Mouse (Mus musculus) brain, adult 2 months (tissue): Measurements from ENCODE around the gene Qtrt2.
A peak's percentile ranks its signal among the peaks of the same experiment; 100 is the strongest.

ENCODE experiments used
- DNase-seq: peaks from one replicate; pipeline ENCODE4 v3.0.0; 2011; ENCODE audit warnings: low read depth, low spot score

Qtrt2 gene

DNA sequence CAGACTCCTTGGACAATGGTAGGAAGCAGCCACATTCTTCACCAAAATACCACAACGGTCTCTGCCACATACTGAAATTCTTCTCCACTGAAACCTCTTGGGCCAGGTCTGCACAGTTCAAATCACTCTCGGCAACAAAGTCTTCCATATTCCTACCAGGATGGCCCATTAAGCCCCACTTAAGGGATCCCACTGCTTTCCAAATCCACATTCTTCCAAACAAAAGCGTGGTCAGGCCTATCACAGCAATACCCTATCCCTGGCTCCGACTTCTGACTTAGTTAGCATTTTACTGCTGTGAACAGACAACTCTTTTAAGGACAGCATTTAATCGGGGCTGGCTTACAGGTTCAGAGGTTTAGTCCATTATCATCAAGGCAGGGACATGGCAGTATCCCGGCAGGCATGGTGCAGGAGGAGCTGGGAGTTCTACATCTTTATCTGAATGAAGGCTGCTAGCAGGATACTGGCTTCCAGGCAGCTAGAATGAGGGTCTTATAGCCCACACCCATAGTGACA, at the start of gene Qtrt2:
Gene Qtrt2, minus strand, starts transcription at position 469 of the 519 bp plus-strand sequence.
- no peak for DNase-seq

DNA sequence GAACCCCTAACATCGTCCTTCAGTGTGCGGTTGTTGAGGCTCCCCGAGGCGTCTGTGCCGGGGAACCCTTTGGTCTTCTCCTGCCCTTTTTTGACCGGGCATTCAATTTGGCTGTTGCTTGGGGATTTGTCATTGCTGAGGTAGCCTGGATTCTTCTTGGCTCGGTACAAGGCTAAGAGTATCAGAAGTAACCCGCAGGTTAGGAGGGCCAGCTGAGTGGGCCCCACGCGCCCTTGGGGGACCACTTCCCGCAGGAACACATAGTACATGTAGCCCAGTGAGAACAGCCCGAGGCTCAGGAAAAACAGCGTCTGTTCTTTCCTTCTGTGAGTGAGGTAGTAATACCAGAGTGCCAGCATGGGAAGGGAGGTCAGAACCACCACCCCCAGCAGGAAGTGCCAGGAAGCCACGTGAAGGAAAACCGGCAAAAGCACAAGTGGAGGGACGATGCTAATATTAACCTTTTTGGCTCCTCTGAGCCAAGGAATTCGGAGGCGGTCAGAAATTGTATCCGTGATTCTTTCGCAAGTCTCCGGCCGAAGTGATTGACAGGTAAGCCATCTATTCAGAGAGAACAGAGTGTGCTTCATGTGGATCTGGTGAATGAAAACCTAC, 47.1 kb upstream of the Qtrt2 start:
- no peak for DNase-seq

DNA sequence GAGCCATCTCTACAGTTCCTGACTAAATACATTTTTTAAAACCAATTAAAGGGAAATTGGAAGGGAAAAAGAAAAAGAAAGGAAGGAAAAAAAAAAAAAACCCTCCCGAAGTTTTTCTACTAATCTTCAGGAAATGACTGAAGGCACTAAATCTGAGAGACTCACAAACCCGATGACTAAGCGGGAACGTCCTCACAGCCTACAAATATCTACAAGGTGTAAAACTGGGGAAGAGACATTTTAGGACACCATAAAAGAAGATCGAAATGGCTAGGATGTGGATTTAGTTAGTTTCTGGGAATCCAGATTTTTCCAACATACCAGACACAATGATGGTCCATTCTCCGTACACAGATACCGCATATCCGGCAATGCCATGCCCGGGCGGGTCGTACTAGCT, 46.5 kb upstream of the Qtrt2 start:
- DNase-seq = peak; percentile 63

DNA sequence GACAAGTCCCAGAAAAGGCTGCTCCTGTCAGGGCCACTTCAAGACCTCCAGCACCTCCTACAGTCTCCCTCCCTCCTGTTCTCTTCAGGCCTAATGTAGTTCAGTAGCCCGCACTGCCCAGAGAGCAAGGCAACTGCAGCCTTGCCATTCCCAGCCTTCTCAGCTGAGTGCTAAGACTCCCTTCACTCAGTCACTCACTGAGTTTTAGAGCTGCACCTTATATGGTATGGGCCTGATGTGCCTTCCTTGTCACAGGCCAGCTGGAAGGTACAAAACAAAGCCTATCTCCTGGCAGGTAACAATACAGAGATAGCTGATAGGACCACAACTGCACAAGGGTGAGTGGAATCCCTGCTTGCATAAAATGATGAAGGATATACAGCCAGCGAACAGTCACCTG, 45.8 kb upstream of the Qtrt2 start:
- DNase-seq = no peak

DNA sequence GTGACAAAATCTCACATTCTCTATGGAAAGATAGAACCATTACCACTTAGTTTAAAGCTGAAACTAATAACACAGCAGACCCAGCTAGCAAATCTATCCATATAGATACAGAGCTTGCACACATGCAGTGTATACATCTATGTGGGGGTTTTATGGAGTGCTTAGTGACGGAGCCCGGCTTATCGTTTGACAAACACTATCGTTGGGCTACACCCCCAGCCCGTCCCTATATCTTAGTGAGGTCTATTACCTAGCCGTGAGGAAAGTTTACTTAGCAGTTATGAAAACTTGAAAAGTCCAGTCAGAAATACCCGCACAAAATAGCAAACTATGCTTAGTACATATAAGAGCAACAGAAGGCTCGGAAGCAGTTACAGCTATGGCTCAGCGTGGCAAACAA, 45.1 kb upstream of the Qtrt2 start:
- no peak for DNase-seq

DNA sequence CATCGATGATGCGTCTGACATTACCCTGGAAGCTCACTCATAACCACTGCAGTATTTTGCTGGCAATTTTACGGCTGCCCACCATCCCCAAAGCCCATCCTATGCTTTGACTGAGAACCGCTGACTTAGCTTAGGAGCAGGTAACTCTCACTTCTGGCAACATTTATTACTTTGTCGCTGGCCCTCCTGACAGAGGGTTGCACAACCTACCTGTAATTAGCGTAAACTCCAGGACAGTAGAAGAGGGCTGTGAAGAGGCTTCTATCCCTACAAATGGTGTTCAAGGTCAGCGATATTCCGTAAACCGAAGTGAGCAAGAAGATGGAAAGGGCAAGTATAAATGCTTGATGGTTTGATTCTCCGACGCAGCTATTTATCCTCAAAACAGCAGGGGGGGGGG, 44.6 kb upstream of the Qtrt2 start:
- no peak for DNase-seq

DNA sequence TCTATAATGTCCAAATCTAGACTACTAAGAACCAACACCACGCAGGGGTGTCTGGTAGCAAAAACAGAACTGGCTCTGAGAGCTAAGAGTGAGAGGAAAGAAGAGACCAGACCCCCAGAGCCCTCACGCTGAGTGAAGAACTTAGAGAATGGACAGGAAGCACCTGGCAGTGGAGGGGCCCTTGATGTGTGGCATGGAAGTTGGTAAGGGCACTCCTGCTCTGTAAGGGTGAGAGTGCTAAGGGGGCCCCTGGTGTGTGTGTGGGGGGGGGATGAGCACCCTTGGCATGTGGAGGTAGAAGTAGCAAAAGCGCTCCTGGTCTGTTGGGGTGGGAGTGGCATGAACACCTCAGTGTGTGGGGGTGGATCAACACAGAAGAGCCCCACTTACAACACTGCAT, 43.8 kb upstream of the Qtrt2 start:
- no peak for DNase-seq

DNA sequence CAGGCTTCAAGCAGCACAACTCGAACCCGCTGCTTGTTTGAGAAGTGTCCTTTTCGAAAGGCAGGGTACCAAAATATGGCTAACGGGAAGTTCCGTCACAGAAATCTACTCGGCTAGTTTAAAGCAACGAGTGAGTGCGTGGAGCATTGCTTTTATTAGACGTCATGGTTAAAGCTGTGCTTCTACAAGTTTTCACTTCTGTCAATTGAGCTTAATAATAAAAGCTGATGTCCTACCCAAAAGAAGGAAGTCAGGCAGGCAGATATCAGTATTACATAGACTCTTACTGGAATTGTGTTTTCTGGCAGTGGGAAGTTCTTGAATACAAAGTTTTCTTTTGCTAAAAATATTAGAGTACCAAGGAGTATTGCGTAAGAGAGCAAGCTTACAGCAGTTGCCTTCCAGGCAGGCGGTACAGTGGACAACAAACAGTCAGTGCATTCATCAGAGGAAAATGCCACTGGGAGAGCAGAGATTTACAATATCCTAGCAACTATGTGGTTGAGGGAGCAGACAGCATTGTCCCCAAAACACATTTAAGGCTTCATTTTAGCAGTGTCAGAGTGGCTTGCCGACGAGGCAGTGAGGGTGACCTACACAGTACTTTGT, 39.3 kb upstream of the Qtrt2 start:
- no peak for DNase-seq

DNA sequence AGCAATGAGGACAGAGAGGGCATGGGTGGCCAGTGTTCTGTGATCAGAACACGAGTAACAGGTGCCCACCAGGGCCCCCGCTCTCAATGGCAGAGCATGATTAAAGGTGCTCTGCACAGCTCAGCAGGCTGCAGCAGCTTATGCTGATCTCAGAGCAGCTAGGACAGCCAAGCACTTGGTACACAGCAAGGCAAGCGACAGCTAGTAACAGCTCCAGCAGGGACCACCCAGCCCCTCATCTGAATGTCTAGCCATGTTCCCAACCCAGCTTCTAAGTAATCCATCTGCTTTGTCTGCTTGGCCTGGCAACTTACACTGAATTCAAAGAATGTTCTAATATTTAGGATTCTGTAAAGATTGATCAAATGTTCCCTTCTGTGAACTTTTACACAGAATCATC, 37.2 kb upstream of the Qtrt2 start:
- no peak for DNase-seq

DNA sequence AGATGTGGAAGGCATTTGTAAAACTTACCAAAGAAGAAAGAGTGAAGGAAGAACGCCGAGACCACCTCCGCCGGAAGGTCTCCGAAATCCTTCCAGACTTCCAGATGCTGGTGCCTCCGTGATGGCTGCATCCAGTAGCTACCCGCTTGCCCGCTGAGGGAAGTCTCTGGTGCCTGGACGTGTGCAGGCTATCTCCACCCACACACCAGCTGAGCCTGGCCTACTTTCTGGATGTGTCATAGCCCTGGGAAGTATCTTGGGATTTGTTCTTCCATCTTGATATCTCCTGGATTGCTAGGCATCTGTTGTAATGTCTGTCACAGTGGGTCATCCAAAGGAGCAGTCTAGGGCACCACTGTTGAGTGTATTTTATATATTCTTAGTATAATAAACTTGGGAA, 36.7 kb upstream of the Qtrt2 start:
- peak; percentile 77 for DNase-seq

DNA sequence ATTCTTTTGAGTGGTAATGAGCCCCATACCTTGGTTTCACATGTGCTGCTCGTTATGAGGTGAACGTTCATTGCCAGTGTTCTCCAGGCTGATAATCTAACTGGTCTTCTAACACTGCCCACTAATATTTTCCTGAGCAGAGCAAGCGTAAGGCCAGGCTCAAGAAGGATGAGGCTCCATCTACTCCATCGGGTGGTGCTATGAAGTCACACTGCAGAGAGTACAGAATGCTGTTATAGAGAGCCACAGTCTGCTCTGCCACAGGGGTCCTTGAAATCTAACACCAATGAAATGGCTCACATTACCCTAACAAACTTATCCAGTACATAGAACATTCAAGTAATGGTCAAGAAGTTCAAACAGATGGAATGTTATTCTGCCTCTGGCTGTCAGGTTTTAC, 31.4 kb upstream of the Qtrt2 start:
- DNase-seq = no peak

DNA sequence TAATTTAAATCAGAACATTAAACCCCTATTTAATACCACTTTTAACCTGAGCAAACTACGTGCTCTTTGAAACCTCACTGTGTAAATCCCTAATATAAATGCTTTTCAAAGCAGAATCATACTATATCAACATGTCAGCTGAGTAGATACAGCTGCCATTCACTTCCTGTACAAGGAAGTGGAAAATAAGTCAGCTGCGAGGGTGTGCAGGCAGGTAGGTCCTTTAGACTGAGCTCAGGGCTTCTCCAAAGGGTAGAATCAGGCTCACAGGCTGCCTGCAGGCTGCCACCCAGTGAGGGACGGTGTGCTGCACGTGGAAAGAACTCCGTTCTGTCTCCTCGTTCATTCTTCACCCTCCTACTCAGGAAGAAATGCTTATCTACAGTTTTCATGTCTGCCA, 28.3 kb upstream of the Qtrt2 start:
- no peak for DNase-seq

DNA sequence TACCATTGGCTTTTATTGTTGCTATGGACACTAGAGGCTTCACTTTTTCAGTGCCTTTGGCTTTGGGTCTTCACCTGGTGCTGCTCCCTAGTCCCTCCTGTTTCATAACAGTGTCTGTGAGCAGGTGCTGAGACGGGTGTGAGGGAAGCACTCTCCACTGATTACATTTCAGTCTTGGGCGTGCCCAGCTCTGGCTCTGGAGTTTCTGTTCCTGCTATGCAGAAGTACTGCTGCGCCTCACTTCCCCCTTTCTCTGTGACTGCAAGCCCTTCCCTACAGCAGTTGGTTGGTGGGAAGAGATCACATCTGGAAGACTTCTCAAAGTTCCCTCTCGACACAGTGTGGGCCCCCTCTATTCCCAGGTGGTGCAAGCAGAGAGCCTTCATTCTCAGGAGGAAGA, 25.0 kb upstream of the Qtrt2 start:
- DNase-seq = no peak

DNA sequence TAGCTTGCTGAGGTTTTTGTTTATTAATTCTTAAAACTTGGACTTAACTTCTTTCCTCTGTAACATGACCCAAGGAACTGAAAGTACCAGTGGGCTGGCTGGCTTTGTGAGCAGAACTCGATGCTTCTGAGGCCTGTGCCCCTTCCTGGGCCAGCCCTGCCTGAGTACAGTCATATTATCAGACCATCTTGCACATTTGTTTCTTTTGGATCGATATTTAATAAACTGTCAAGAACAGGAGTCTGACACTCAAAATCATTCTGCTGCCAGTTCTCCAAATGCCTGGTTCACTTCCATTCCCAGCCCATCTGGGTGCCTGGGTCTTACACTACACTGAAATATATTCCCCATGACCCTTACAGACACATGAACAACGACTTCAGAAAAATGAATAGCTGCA, 19.3 kb upstream of the Qtrt2 start:
- DNase-seq = no peak

DNA sequence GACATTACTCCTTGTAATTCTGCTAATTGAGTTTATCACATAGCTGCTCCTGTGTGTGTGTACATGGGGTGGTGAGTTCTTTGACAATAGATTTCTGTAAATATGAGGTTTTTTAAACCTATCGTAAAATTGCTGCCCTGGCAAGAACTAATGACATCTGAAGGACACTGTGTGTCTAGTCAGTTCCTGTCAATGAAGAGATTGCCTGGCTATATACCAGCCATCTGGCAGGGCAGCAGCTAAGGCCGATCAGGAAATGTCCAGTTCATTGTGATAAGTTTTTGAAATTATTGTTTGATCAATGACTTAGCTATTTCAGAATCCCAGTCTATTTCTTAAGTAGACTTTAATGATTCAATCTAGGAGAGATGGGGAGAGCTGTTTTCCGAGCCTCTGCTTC, 18.7 kb upstream of the Qtrt2 start:
- no peak for DNase-seq

DNA sequence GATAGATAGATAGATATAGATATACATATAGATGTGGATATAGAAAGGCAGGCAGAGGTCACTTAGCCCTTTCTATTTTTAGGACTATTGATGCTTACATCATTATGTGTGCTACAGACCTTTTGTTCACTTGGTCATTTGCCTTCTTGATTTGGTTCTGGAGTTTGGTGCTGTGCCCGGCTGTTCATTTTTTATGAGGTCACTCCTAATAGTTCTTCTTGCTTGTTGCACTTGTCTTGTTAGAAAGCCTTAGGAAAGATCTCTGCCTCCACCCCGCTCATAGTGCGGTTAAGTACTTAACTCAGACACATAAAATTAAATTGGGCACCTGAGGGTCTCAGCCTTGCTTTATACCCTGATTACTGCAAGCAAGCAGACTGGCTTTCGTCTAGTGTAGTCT, 14.2 kb upstream of the Qtrt2 start:
- no peak for DNase-seq

DNA sequence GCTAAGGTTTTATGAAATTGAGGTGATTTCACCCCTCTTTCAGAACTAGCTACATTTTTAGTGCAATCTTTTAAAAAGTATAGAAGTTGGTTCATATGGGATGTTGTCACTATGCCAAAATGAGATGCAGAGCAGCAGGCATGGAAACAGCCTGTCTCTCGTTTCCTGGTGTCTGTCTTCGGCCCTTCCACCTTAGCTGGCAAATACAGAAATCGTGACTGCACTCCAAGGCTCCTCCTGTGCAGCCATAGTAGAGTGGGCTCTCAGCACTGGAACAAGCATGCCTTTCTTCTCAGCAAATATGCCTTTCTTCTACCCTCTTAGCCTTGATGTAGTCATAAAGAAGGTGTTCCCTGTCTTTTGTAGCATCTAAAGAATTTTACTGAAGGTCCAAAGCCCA, 9.3 kb upstream of the Qtrt2 start:
- DNase-seq = peak; percentile 60

DNA sequence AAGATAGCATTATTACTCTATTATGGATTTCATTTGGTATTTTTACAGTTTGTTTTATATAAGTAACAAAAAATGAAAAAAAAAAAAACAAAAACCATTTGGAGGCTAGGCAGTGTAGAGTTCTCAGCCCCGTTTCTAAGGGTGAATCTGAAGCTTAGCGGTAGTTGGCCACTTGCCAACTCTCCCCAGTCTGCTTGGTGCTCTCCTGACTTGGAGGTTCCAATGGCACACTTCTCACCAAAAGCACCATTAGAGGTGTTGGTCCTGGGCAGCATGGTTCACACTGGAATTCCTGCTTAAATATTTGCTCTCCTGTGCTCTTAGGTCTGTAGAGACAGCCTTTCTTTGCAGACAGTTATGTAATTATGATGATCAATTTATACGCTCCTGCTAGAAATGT, 8.8 kb upstream of the Qtrt2 start:
- DNase-seq = peak; percentile 54

DNA sequence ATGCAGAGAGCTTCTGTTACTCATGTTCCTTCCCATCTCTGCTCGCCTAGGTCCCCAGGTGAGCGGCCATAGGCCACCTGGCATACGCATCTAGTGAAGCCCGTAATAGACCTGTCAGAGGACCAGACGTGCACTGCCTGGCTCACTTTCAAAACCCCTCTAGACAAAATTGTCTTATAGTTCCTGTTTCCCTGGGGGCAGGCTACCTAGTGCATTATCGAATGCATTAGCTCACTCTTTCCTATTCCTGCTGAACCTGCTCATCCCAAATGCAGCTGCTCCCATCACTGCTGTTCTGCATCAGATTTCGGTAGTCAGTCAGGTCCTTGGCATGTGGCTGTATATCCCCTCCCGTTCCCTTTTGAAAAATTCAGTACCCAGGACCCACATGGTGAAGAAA, 8.2 kb upstream of the Qtrt2 start:
- no peak for DNase-seq

DNA sequence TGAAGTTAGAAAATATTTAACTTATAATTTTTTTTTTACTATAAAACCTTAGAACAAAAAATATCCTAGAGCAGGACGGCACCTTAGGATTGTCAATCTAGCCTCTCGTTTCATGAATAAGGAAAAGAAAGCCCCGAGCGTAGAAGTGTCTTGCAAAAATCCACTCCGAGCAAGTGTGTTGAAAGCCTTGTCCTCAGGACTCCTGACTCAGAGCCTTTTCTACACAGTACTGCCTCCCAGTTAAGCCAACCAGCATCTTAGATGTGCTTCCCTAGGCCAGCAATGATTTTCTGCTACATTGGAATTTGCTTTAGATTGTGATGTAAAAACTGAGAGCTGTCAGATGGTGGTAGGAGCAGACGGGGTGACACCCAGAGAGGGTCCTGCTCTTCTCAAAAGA, 6.4 kb upstream of the Qtrt2 start:
- no peak for DNase-seq

DNA sequence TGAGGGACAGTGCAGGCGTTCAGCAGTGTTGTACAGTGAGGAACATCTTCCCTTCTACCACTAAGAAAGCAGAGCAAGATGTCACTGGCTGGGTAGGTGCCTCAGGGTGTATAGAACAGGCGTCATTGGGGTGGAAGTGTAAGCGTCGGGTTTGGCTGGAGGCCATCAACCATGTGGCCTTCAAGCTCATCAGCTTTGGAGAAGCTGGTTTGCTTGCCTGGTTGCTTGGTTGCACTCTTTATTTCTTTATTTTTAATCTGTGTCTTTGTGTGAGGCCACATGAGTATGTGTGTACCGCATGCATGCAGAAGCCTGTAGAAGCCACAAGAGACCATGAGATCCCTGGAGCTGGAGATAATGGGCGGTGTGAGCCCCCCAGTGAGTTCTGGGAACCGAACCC, 5.7 kb upstream of the Qtrt2 start:
- DNase-seq = no peak

DNA sequence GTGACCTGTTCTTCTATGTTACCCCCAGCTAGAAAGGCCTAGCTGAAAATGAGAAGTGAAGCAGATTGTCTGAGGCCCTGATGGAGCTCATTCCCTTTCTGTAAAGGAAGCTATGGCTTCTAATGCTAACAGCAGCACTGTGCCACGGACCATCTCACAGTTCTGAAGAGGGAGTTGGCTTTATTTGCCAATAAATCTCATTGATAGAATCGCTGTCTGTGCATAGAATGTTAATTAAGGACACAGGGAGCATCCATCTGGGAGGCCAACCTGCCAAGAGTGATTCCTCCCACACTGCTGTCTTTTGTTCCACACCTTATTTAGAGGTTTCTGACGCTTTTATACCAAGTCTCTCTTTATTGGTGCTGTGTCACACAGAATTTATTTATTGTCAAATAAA, 4.9 kb upstream of the Qtrt2 start:
- peak; percentile 65 for DNase-seq

DNA sequence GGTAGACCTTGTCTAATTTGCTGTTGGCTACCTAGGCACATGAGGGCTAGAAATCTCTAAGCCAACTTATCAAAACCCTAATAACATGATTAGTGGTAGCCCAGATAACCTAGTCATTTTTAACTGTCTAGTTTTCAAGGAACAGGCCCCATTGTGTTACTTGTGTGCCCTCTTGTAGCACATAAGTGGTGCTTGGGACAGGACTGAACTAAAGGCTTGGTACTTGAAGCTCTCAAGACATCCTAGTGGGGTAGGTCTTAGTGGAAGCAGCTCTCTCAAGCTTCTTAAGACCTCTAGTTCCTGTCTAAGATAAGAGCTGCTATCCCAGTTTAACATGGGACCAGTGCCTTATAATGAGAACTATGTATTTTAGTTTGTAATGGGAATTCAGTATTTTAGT, 4.0 kb upstream of the Qtrt2 start:
- DNase-seq = no peak

DNA sequence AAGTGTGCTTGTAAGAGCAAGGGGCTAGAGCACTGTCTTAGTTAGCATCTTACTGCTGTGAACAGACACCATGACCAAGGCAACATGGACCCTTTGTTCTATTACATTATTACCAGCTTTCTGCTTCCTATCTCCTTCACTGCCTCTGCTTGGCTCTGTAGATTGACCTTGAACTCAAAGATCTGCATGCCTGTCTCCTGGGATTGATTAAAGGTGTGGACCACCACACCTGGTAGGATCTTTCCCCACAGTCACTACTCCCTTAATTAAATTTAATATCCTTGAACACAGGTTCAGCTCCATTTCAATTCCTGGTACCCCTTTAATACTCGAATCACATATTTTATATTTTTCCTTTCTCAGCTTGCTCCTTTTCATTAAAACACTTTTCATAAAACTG, 763 bp downstream of the Qtrt2 start:
- DNase-seq = no peak
